Mouse (Mus musculus) forebrain, embryonic 14.5 days (tissue): ENCODE data around the gene Slc40a1. TPM values are rescaled to one million over a fixed set of nuclear protein-coding genes. Genes with fewer than 3 reads are reported as not detected.

Source experiments
- ATAC-seq: fragments of 200-750 bp; cut with Nextera tagmentation; 2 replicates; pipeline ENCODE4 v1.8.0; 2017; ENCODE audit warnings: mild to moderate bottlenecking, moderate library complexity
- DNase-seq: peaks from one replicate; pipeline ENCODE4 v3.0.0-alpha.2; 2015; ENCODE audit warnings: low spot score
- H3K27ac ChIP-seq: fragments of 300-500 bp; sonication (generic); 2 replicates; pipeline ENCODE4 v1.5.1; 2014; ENCODE audit warnings: low read depth, mild to moderate bottlenecking, control low read depth, low read length, moderate library complexity
- H3K27me3 ChIP-seq: fragments of 300-500 bp; sonication (generic); replicated peaks from 2 replicates; pipeline ENCODE4 v1.6.1; 2014; ENCODE audit warnings: low read length, control low read depth, mixed read lengths; ENCODE audit not compliant: control insufficient read depth, insufficient read depth
- H3K36me3 ChIP-seq: fragments of 300-500 bp; sonication (generic); 2 replicates; pipeline ENCODE4 v1.6.1; 2014; ENCODE audit warnings: low read length, control low read depth; ENCODE audit not compliant: control insufficient read depth, insufficient read depth
- H3K4me1 ChIP-seq: fragments of 300-500 bp; sonication (generic); 2 replicates; pipeline ENCODE4 v1.6.1; 2014; ENCODE audit warnings: antibody characterized with exemption, low read length, control low read depth; ENCODE audit not compliant: control insufficient read depth, insufficient read depth
- H3K4me2 ChIP-seq: fragments of 300-500 bp; sonication (generic); 2 replicates; pipeline ENCODE4 v1.6.1; 2014; ENCODE audit warnings: mild to moderate bottlenecking, control low read depth, low read length
- H3K4me3 ChIP-seq: fragments of 300-500 bp; sonication (generic); 2 replicates; pipeline ENCODE4 v1.5.1; 2014; ENCODE audit warnings: low read depth, low read length, control low read depth
- H3K9ac ChIP-seq: fragments of 300-500 bp; sonication (generic); 2 replicates; pipeline ENCODE4 v1.6.1; 2014; ENCODE audit warnings: mild to moderate bottlenecking, low read length, control low read depth, moderate library complexity
- H3K9me3 ChIP-seq: fragments of 300-500 bp; sonication (generic); replicated peaks from 2 replicates; pipeline ENCODE4 v1.6.1; 2016; ENCODE audit warnings: low read length, control low read depth, mixed read lengths; ENCODE audit not compliant: control insufficient read depth
- WGBS: fragments of 180-500 bp; shearing (Covaris S2); extraction: QIAGEN DNeasy Blood & Tissue Kit; methylation state at CpG from one replicate; pipeline ENCODE4 v1.1.7; 2014; 5-methylcytosine and 5-hydroxymethylcytosine counted together
- polyA plus RNA-seq: library from polyadenylated mRNA; unstranded; fragments of >200 nt; fragmentation: Nextera tagmentation; extraction: Ambion mirVana; gene quantifications from 2 replicates; pipeline ENCODE4 v1.2.1, GENCODE M21; 2014

The Slc40a1 gene
- 29.6 and 40.1 TPM in 2 replicates for polyA plus RNA-seq

DNA sequence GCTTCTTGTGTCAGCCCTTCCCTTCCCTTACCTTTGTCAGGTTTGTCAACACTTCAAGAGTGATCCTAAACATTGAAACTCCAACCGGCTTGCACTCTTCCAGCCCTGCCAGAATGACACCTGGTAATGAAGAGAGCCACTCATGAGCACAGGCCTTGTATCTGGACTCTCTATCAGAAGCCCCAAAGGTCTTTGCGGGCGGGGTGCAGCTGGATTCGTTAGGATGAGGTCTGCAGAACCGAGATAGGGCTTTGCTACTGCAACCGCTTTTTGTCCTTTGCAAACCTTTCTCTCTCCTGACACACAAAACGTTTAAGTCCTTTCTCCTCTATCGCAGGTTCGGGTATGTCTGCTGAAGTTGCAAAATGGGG, at the start of gene Slc40a1:
Gene Slc40a1 (minus strand): TSS at position 131 of the 371 bp plus-strand sequence.
- Histone ChIP-seq H3K27me3 (peaks cover 6% of the 10 kb centered on the region; the same call in 1 of the 2 replicates), H3K4me2 (peak within 1 kb of the TSS; percentile 85), H3K4me1 (peaks cover 3% of the 10 kb centered on the region), H3K9ac (peak within 1 kb of the TSS; percentile 66), H3K9me3 (no peaks in the 10 kb centered on the region), H3K4me3 (peak within 1 kb of the TSS; percentile 65), H3K27ac (no peak within 1 kb of the TSS), H3K36me3 (no peaks in the 10 kb centered on the region)
- 16% methylated on average over 9 of the region's 9 CpGs for WGBS
- DNase-seq: no peak
- ATAC-seq: no peak

DNA sequence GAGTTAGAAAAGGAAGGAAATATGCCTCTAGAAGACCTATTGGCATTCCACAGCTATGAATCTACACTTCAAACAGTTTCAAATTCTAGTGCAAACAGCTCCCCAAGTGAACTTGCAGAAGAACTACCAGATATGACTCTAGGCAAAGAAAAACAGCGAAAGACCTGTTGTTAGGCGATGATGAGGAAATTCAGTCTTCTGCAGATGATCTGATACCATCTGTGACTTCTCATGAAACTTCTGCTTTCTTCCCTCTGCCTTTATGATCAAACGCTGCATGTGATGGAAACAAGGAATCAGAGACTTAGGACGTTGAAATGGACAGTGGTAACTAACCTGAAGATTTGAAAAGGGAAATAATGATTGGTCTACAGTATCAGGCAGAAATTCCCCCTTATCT, 45.0 kb upstream of the Slc40a1 start:
- DNase-seq (no peak), ATAC-seq (no peak)
- H3K9me3 ChIP-seq: no peaks in the 10 kb centered on the region
- H3K27ac ChIP-seq: no peak overlapping the region
- no peaks in the 10 kb centered on the region for H3K4me1 ChIP-seq
- H3K36me3 ChIP-seq: no peaks in the 10 kb centered on the region
- H3K27me3 ChIP-seq: no peaks in the 10 kb centered on the region
- H3K9ac ChIP-seq: no peak overlapping the region
- 95% methylated on average over 4 of the region's 4 CpGs for WGBS
- no peak overlapping the region for H3K4me3 ChIP-seq
- H3K4me2 ChIP-seq: no peak overlapping the region

DNA sequence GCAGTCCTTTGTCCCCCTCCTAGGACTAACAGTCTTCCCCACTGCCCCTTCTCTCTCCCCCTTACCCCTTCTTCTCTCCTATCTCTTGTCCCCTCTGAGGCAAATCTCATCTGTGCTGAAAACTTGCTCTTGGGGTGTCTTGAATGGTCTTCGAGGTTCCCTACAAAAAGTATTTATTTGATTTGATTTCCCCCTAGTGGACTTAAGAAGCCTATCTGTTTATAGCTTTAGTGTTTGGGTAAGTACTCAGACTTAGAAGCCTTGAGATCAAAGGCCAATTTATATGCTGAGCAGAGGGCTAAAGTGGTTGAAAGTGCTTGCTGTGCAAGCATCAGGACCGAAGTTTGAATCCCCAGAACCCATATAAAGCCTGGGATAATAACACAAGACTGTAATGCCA, 22.7 kb upstream of the Slc40a1 start:
- no peak for ATAC-seq
- WGBS: 80% methylated on average over 2 of the region's 2 CpGs
- Histone ChIP-seq H3K27me3 (no peaks in the 10 kb centered on the region), H3K9me3 (no peaks in the 10 kb centered on the region), H3K36me3 (no peaks in the 10 kb centered on the region), H3K27ac (no peak overlapping the region), H3K9ac (no peak overlapping the region), H3K4me1 (no peaks in the 10 kb centered on the region), H3K4me2 (no peak overlapping the region), H3K4me3 (no peak overlapping the region)
- DNase-seq: no peak

DNA sequence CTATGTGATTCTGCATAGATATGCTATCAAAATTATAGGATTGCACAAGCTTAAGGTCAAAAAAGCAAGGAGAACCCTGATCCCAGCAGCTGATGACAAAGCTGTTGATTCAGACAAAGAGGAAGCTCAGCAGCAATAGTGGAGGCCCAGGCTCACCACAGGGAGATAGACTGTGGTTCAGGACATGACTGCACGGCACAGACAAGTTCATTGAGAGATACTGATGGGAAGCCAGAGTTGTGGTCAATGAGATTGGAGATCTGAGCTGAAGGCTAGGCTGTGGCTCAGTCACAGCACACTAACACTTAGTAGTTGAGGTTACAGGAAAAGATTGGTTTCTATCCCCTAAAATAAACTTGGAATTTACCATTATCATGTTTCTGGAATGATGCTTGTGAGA, 21.5 kb upstream of the Slc40a1 start:
- Histone ChIP-seq H3K27ac (no peak overlapping the region), H3K4me3 (no peak overlapping the region), H3K4me1 (no peaks in the 10 kb centered on the region), H3K27me3 (no peaks in the 10 kb centered on the region), H3K4me2 (no peak overlapping the region), H3K36me3 (no peaks in the 10 kb centered on the region), H3K9ac (no peak overlapping the region), H3K9me3 (no peaks in the 10 kb centered on the region)
- ATAC-seq (no peak), DNase-seq (no peak)
- whole genome bisulfite sequencing: 67% methylated on average over 1 of the region's 1 CpGs

DNA sequence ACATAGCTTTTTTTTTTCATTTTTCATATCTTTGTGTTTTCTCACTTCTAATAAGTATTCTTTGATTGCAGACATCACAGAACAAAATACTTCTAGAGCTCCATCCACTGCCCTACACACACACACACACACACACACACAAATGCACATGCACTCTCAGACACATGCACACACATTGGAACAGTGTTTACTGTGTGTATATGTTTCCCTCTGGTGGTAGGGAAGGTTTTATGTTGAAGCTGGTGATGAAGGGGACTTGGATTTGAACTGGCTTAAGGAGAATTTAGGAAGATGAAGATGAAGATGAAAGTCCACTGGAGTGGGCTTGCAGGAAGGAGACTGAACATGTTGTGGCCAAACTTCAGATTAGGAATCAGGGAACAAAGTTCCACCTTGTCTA, 4.8 kb upstream of the Slc40a1 start:
- no peak overlapping the region for H3K9ac ChIP-seq
- H3K36me3 ChIP-seq: no peaks in the 10 kb centered on the region
- no peak overlapping the region for H3K4me3 ChIP-seq
- no peak overlapping the region for H3K4me2 ChIP-seq
- ATAC-seq (no peak), DNase-seq (no peak)
- H3K4me1 ChIP-seq: no peaks in the 10 kb centered on the region
- H3K27ac ChIP-seq: no peak overlapping the region
- H3K27me3 ChIP-seq: peaks cover 6% of the 10 kb centered on the region; the same call in 1 of the 2 replicates
- no peaks in the 10 kb centered on the region for H3K9me3 ChIP-seq

DNA sequence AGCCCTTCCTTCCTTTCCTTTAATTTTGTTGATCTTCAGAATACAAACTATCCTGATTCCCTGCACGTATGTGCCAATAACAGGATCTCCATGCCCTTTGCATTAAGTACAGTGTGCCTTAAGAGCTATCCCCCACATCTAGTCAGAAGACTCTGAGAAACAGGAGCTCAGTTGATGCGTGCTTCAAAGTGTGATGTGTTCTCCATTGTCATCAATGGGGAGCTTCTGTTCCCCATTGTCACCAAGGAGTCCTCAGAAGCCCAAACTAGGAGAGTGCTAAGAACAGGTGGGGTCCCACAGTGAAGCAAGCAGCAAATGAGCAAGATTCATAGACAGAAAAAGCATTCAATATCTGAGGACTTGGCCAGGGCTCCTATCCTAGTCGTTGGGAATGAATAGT, 588 bp upstream of the Slc40a1 start:
- Histone ChIP-seq H3K9ac (no peak overlapping the region), H3K27me3 (peaks cover 6% of the 10 kb centered on the region; the same call in 1 of the 2 replicates), H3K4me2 (no peak overlapping the region), H3K36me3 (no peaks in the 10 kb centered on the region), H3K4me3 (no peak overlapping the region), H3K4me1 (peaks cover 3% of the 10 kb centered on the region), H3K9me3 (no peaks in the 10 kb centered on the region), H3K27ac (no peak overlapping the region)
- DNase-seq (no peak), ATAC-seq (no peak)
- WGBS: 43% methylated on average over 3 of the region's 3 CpGs

DNA sequence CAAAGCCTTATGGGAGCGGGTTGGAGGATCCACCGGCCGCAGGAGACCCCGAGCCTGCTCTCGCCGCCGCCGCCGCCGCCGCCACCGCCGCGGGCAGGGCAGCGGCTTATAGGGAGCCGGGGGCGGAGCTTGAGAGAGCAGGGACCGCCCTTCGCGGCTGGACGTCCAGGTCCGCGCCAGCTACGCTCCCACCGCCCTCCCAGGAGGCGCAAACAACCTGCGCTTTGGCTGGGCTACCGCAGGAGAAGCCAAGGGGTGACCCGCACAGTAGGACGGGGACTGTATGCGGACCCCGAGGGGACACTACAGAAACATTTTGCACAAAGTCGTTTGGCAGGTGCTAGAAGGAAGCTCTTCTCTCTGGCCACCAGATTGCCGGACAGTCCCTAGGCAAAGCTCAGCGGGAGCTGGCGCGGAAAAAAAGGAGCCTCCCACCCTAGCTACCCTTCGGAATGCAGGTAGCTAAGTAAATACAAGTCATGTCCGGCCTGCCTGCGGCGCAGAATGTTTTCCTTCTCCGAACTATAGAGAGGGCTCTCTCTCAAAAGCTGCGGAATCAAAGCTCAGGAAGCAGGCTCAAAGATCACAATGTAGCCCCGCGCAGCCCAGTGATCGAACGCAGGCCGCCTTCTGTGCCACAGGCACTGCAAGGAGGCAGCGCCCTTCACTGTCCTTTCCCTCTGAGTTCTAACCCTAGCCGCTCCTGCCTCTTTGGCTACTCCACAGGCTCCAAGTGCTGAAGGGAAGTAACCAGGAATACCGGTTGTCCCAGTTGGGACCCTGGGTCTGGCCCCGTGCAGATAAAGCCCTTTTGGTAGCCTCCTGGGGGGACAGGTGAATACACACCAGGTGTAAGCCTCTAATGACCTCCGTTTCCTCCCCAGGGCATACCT, 577 bp downstream of the Slc40a1 start:
- H3K9me3 ChIP-seq: no peaks in the 10 kb centered on the region
- ATAC-seq: peak; percentile 99
- H3K27ac ChIP-seq: no peak overlapping the region

DNA sequence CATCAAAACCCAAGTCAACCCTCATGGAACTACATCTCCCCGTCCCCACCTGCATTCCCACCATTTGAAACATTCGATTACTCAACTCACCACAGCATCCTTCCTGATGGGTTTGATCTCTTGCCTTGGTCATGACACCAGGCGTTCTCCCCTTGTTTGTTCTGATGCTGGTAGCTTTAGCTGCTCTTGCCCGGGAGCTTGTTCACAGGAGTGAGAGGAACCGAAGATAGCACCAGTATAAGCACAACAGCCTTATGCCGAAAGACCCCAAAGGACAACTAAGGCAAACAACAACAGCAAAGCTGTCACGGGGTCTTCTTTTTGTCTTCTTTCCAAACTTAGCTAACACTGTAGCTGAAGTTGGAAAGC, 1.2 kb downstream of the Slc40a1 start:
- ATAC-seq: peak; percentile 49; the same call in 1 of the 2 replicates
- WGBS: 15% methylated on average over 7 of the region's 7 CpGs
- Histone ChIP-seq H3K27ac (no peak overlapping the region), H3K4me2 (peak overlapping the region; percentile 85), H3K9ac (peak overlapping the region; percentile 66), H3K36me3 (no peaks in the 10 kb centered on the region), H3K9me3 (no peaks in the 10 kb centered on the region), H3K27me3 (peaks cover 6% of the 10 kb centered on the region; the same call in 1 of the 2 replicates), H3K4me3 (peak overlapping the region; percentile 65), H3K4me1 (peaks cover 3% of the 10 kb centered on the region)
- no peak for DNase-seq

More for the DNA sequence above, 577 bp downstream of the Slc40a1 start:
- H3K36me3 ChIP-seq: no peaks in the 10 kb centered on the region
- under 1% methylated on average over 51 of the region's 53 CpGs for WGBS
- peak overlapping the region; percentile 65 for H3K4me3 ChIP-seq
- H3K4me1 ChIP-seq: peaks cover 3% of the 10 kb centered on the region
- peak; percentile 77 for DNase-seq
- H3K9ac ChIP-seq: peak overlapping the region; percentile 66
- peak overlapping the region; percentile 85 for H3K4me2 ChIP-seq
- H3K27me3 ChIP-seq: peaks cover 6% of the 10 kb centered on the region; the same call in 1 of the 2 replicates

DNA sequence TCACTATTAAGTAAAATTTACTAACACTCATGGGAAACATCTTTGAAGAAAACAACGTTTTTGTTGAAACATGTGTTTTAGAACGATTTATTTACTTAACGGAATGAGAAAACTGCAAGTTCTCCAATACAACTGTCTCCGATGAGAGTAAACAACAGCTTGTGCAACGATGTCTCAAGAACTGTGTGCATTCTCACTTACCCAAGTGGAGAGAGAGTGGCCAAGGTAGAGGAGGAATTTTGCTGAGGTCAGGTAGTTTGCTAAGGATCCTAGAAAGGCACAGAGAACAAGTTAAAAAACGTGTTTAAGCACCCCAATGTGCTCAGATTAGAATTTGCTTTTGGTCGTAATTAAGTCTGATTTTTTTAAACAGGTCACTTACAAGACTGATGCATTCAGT, 1.8 kb downstream of the Slc40a1 start:
- H3K27ac ChIP-seq: no peak overlapping the region
- H3K36me3 ChIP-seq: no peaks in the 10 kb centered on the region
- H3K9me3 ChIP-seq: no peaks in the 10 kb centered on the region
- DNase-seq: no peak
- peaks cover 6% of the 10 kb centered on the region; the same call in 1 of the 2 replicates for H3K27me3 ChIP-seq
- H3K4me1 ChIP-seq: peaks cover 3% of the 10 kb centered on the region
- H3K4me3 ChIP-seq: no peak overlapping the region
- 72% methylated on average over 7 of the region's 7 CpGs for WGBS
- H3K9ac ChIP-seq: no peak overlapping the region
- H3K4me2 ChIP-seq: peak overlapping the region; percentile 85; the same call in 1 of the 2 replicates
- ATAC-seq: no peak
